Mouse (Mus musculus) forebrain, embryonic 12.5 days (tissue): Measurements from ENCODE around the gene Tmem37. TPM values are rescaled to one million over a fixed set of nuclear protein-coding genes. Genes with fewer than 3 reads are reported as not detected.

ENCODE experiments used
- ATAC-seq: fragments of 200-750 bp; cut with Nextera tagmentation; 2 replicates; pipeline ENCODE4 v1.8.0; 2017; ENCODE audit warnings: moderate TSS enrichment; ENCODE audit not compliant: low FRiP score
- H3K27ac ChIP-seq: fragments of 300-500 bp; sonication (generic); 2 replicates; pipeline ENCODE4 v1.5.1; 2016; ENCODE audit warnings: mild to moderate bottlenecking
- H3K27me3 ChIP-seq: fragments of 300-500 bp; sonication (generic); 2 replicates; pipeline ENCODE4 v1.6.1; 2016; ENCODE audit warnings: mild to moderate bottlenecking
- H3K36me3 ChIP-seq: fragments of 300-500 bp; sonication (generic); replicated peaks from 2 replicates; pipeline ENCODE4 v1.6.1; 2016; ENCODE audit warnings: mild to moderate bottlenecking
- H3K4me1 ChIP-seq: fragments of 300-500 bp; sonication (generic); 2 replicates; pipeline ENCODE4 v1.6.1; 2016
- H3K4me2 ChIP-seq: fragments of 300-500 bp; sonication (generic); 2 replicates; pipeline ENCODE4 v1.6.1; 2016; ENCODE audit warnings: mild to moderate bottlenecking, moderate library complexity
- H3K4me3 ChIP-seq: fragments of 300-500 bp; sonication (generic); replicated peaks from 2 replicates; pipeline ENCODE4 v1.5.1; 2016; ENCODE audit warnings: mild to moderate bottlenecking
- H3K9ac ChIP-seq: fragments of 300-500 bp; sonication (generic); 2 replicates; pipeline ENCODE4 v1.6.1; 2016; ENCODE audit warnings: mild to moderate bottlenecking
- H3K9me3 ChIP-seq: fragments of 300-500 bp; sonication (generic); 2 replicates; pipeline ENCODE4 v1.6.1; 2016
- WGBS: fragments of 180-500 bp; shearing (Covaris S2); methylation state at CpG from one replicate; pipeline ENCODE4 v1.1.7; 2016; 5-methylcytosine and 5-hydroxymethylcytosine counted together
- polyA plus RNA-seq: library from polyadenylated mRNA; unstranded; fragments of >200 nt; fragmentation: Nextera tagmentation; extraction: Ambion mirVana; gene quantifications from 2 replicates; pipeline ENCODE4 v1.2.1, GENCODE M21; 2016

Gene Tmem37
- polyA plus RNA-seq, 1 experiment from 2014 or later: 5.2 TPM

- H3K4me1 ChIP-seq: peaks cover 3% of the 10 kb centered on the region; the same call in 1 of the 2 replicates
- H3K4me3 ChIP-seq: no peak overlapping the region
- no peaks in the 10 kb centered on the region for H3K27me3 ChIP-seq
- 50% methylated on average over 1 of the region's 1 CpGs for WGBS
- H3K27ac ChIP-seq: no peak overlapping the region
- no peak overlapping the region for H3K9ac ChIP-seq
- H3K9me3 ChIP-seq: peaks cover 4% of the 10 kb centered on the region; the same call in 1 of the 2 replicates
- ATAC-seq: no peak
- H3K36me3 ChIP-seq: no peaks in the 10 kb centered on the region
- no peak overlapping the region for H3K4me2 ChIP-seq
These were observed 22.8 kb downstream of the Tmem37 start for GRCm38 (mm10) chr1:120051070-120051469.

GRCm38 (mm10) chr1:120047325-120047724 is 26.5 kb downstream of the Tmem37 start:
- Histone ChIP-seq H3K27ac (no peak overlapping the region), H3K27me3 (no peaks in the 10 kb centered on the region), H3K36me3 (no peaks in the 10 kb centered on the region), H3K9me3 (no peaks in the 10 kb centered on the region), H3K9ac (no peak overlapping the region), H3K4me2 (no peak overlapping the region), H3K4me3 (no peak overlapping the region), H3K4me1 (no peaks in the 10 kb centered on the region)
- no peak for ATAC-seq

- Histone ChIP-seq H3K27me3 (no peaks in the 10 kb centered on the region), H3K27ac (no peak overlapping the region), H3K9ac (no peak overlapping the region), H3K36me3 (no peaks in the 10 kb centered on the region), H3K4me2 (no peak overlapping the region), H3K4me3 (no peak overlapping the region), H3K9me3 (no peaks in the 10 kb centered on the region), H3K4me1 (no peaks in the 10 kb centered on the region)
- no peak for ATAC-seq
- WGBS: 93% methylated on average over 16 of the region's 16 CpGs
These were observed 29.3 kb downstream of the Tmem37 start for GRCm38 (mm10) chr1:120044584-120044983.

- H3K27ac ChIP-seq: no peak overlapping the region
- no peaks in the 10 kb centered on the region for H3K36me3 ChIP-seq
- no peak overlapping the region for H3K4me3 ChIP-seq
- WGBS: 64% methylated on average over 8 of the region's 8 CpGs
- no peak overlapping the region for H3K4me2 ChIP-seq
- H3K9me3 ChIP-seq: no peaks in the 10 kb centered on the region
- no peaks in the 10 kb centered on the region for H3K27me3 ChIP-seq
- ATAC-seq: no peak
- H3K9ac ChIP-seq: no peak overlapping the region
- H3K4me1 ChIP-seq: no peaks in the 10 kb centered on the region
These were observed 31.5 kb downstream of the Tmem37 start for GRCm38 (mm10) chr1:120042421-120042820.

GRCm38 (mm10) chr1:120038594-120038993 is 35.3 kb downstream of the Tmem37 start:
- 86% methylated on average over 9 of the region's 9 CpGs for WGBS
- no peak overlapping the region for H3K27ac ChIP-seq
- H3K4me2 ChIP-seq: no peak overlapping the region
- H3K27me3 ChIP-seq: no peaks in the 10 kb centered on the region
- H3K4me1 ChIP-seq: no peaks in the 10 kb centered on the region
- no peak for ATAC-seq
- H3K9me3 ChIP-seq: no peaks in the 10 kb centered on the region
- no peak overlapping the region for H3K9ac ChIP-seq
- no peaks in the 10 kb centered on the region for H3K36me3 ChIP-seq
- no peak overlapping the region for H3K4me3 ChIP-seq

- Histone ChIP-seq H3K9me3 (no peaks in the 10 kb centered on the region), H3K9ac (no peak overlapping the region), H3K36me3 (no peaks in the 10 kb centered on the region), H3K4me3 (no peak overlapping the region), H3K27ac (no peak overlapping the region), H3K4me1 (no peaks in the 10 kb centered on the region), H3K4me2 (no peak overlapping the region), H3K27me3 (no peaks in the 10 kb centered on the region)
- ATAC-seq: no peak
- WGBS: 76% methylated on average over 9 of the region's 9 CpGs
These were observed 36.7 kb downstream of the Tmem37 start for GRCm38 (mm10) chr1:120037021-120037683.

GRCm38 (mm10) chr1:120035456-120036034 is 38.3 kb downstream of the Tmem37 start:
- Histone ChIP-seq H3K36me3 (no peaks in the 10 kb centered on the region), H3K4me3 (no peak overlapping the region), H3K9me3 (no peaks in the 10 kb centered on the region), H3K4me2 (no peak overlapping the region), H3K27ac (no peak overlapping the region), H3K9ac (no peak overlapping the region), H3K27me3 (no peaks in the 10 kb centered on the region), H3K4me1 (no peaks in the 10 kb centered on the region)
- 76% methylated on average over 7 of the region's 7 CpGs for WGBS
- ATAC-seq: no peak

GRCm38 (mm10) chr1:120034793-120035192 is 39.1 kb downstream of the Tmem37 start:
- Histone ChIP-seq H3K9me3 (no peaks in the 10 kb centered on the region), H3K36me3 (no peaks in the 10 kb centered on the region), H3K9ac (no peak overlapping the region), H3K4me2 (no peak overlapping the region), H3K27ac (no peak overlapping the region), H3K27me3 (no peaks in the 10 kb centered on the region), H3K4me1 (no peaks in the 10 kb centered on the region), H3K4me3 (no peak overlapping the region)
- ATAC-seq: no peak
- 71% methylated on average over 1 of the region's 1 CpGs for WGBS

GRCm38 (mm10) chr1:120033469-120033854 is 40.4 kb downstream of the Tmem37 start:
- Histone ChIP-seq H3K4me2 (no peak overlapping the region), H3K27ac (no peak overlapping the region), H3K27me3 (no peaks in the 10 kb centered on the region), H3K9me3 (no peaks in the 10 kb centered on the region), H3K4me3 (no peak overlapping the region), H3K9ac (no peak overlapping the region), H3K36me3 (no peaks in the 10 kb centered on the region), H3K4me1 (no peaks in the 10 kb centered on the region)
- 80% methylated on average over 2 of the region's 2 CpGs for WGBS
- ATAC-seq: no peak

GRCm38 (mm10) chr1:120032804-120033468 is 40.9 kb downstream of the Tmem37 start:
- H3K27me3 ChIP-seq: no peaks in the 10 kb centered on the region
- no peaks in the 10 kb centered on the region for H3K4me1 ChIP-seq
- no peak overlapping the region for H3K4me2 ChIP-seq
- ATAC-seq: peak; percentile 70
- H3K9ac ChIP-seq: no peak overlapping the region
- H3K9me3 ChIP-seq: no peaks in the 10 kb centered on the region
- no peak overlapping the region for H3K4me3 ChIP-seq
- 53% methylated on average over 10 of the region's 10 CpGs for WGBS
- H3K36me3 ChIP-seq: no peaks in the 10 kb centered on the region
- no peak overlapping the region for H3K27ac ChIP-seq

- H3K4me1 ChIP-seq: no peaks in the 10 kb centered on the region
- no peak for ATAC-seq
- H3K9ac ChIP-seq: no peak overlapping the region
- H3K36me3 ChIP-seq: no peaks in the 10 kb centered on the region
- H3K4me3 ChIP-seq: no peak overlapping the region
- no peaks in the 10 kb centered on the region for H3K27me3 ChIP-seq
- H3K4me2 ChIP-seq: no peak overlapping the region
- H3K9me3 ChIP-seq: no peaks in the 10 kb centered on the region
- no peak overlapping the region for H3K27ac ChIP-seq
- WGBS: 83% methylated on average over 3 of the region's 3 CpGs
These were observed 43.4 kb downstream of the Tmem37 start for GRCm38 (mm10) chr1:120030474-120030873.

GRCm38 (mm10) chr1:120027693-120028092 is 46.2 kb downstream of the Tmem37 start:
- Histone ChIP-seq H3K4me3 (no peak overlapping the region), H3K9me3 (no peaks in the 10 kb centered on the region), H3K4me2 (no peak overlapping the region), H3K4me1 (no peaks in the 10 kb centered on the region), H3K9ac (no peak overlapping the region), H3K36me3 (no peaks in the 10 kb centered on the region), H3K27ac (no peak overlapping the region), H3K27me3 (no peaks in the 10 kb centered on the region)
- ATAC-seq: no peak
- whole genome bisulfite sequencing: 81% methylated on average over 4 of the region's 4 CpGs

GRCm38 (mm10) chr1:120025050-120025439 is 48.8 kb downstream of the Tmem37 start:
- WGBS: 34% methylated on average over 2 of the region's 2 CpGs
- Histone ChIP-seq H3K36me3 (no peaks in the 10 kb centered on the region), H3K4me2 (no peak overlapping the region), H3K4me1 (no peaks in the 10 kb centered on the region), H3K9ac (no peak overlapping the region), H3K27me3 (no peaks in the 10 kb centered on the region; the same call in 1 of the 2 replicates), H3K4me3 (no peak overlapping the region), H3K27ac (no peak overlapping the region), H3K9me3 (no peaks in the 10 kb centered on the region)
- ATAC-seq: no peak
